Mouse (Mus musculus) heart, adult 18-20 months (tissue): ENCODE measurements at regions not wholly inside any gene's neighbourhood (a gene's known extent, or its start where the extent isn't known, plus 50 kb on each side); places are given as distances from the start of the nearest gene placed in this dataset.
A peak's percentile ranks its signal among the peaks of the same experiment; 100 is the strongest.

ENCODE experiments used
- DNase-seq, 2 experiments: peaks; one replicate each; pipeline ENCODE4 v3.0.0; 2021 to 2022; ENCODE audit warnings: mixed read lengths in 1 of 2

GRCm38 (mm10) chr11:45241671-45242070 lies 610.2 kb upstream of the Clint1 start:
- peak; percentile 18 to 45 for DNase-seq

GRCm38 (mm10) chr11:45244796-45245195 lies 607.1 kb upstream of the Clint1 start:
- DNase-seq: no peak

GRCm38 (mm10) chr11:45256019-45256418 lies 595.8 kb upstream of the Clint1 start:
- DNase-seq: no peak

- peak in 1 of 2 experiments; percentile 18 for DNase-seq
These were observed 589.7 kb upstream of the Clint1 start for GRCm38 (mm10) chr11:45262198-45262597.

GRCm38 (mm10) chr11:45264001-45264400 lies 587.9 kb upstream of the Clint1 start:
- peak; percentile 59 to 87 for DNase-seq

- peak; percentile 56 to 57 for DNase-seq
These were observed 586.5 kb upstream of the Clint1 start for GRCm38 (mm10) chr11:45265171-45265988.

GRCm38 (mm10) chr11:45265989-45266302 lies 585.9 kb upstream of the Clint1 start:
- DNase-seq: no peak

GRCm38 (mm10) chr11:45269215-45269614 lies 582.6 kb upstream of the Clint1 start:
- DNase-seq: no peak

- no peak for DNase-seq
These were observed 580.6 kb upstream of the Clint1 start for GRCm38 (mm10) chr11:45271206-45271605.

- peak; percentile 11 to 13 for DNase-seq
These were observed 577.3 kb upstream of the Clint1 start for GRCm38 (mm10) chr11:45274446-45275119.

GRCm38 (mm10) chr11:45275170-45275569 lies 576.7 kb upstream of the Clint1 start:
- peak; percentile 35 to 54 for DNase-seq

GRCm38 (mm10) chr11:45296772-45297171 lies 555.1 kb upstream of the Clint1 start:
- DNase-seq: no peak

- no peak for DNase-seq
These were observed 539.9 kb upstream of the Clint1 start for GRCm38 (mm10) chr11:45311934-45312333.

- peak in 1 of 2 experiments; percentile 1 for DNase-seq
These were observed 528.1 kb upstream of the Clint1 start for GRCm38 (mm10) chr11:45323766-45324165.

GRCm38 (mm10) chr11:45330319-45330718 lies 521.5 kb upstream of the Clint1 start:
- no peak for DNase-seq

GRCm38 (mm10) chr11:45333756-45334155 lies 518.1 kb upstream of the Clint1 start:
- no peak for DNase-seq

- DNase-seq: no peak
These were observed 502.5 kb upstream of the Clint1 start for GRCm38 (mm10) chr11:45349331-45349730.

GRCm38 (mm10) chr11:45365343-45365742 lies 486.5 kb upstream of the Clint1 start:
- DNase-seq: no peak

- no peak for DNase-seq
These were observed 462.4 kb upstream of the Clint1 start for GRCm38 (mm10) chr11:45389243-45390146.

- no peak for DNase-seq
These were observed 455.8 kb upstream of the Clint1 start for GRCm38 (mm10) chr11:45396009-45396408.

- DNase-seq: no peak
These were observed 453.7 kb upstream of the Clint1 start for GRCm38 (mm10) chr11:45398188-45398587.

- no peak for DNase-seq
These were observed 447.3 kb upstream of the Clint1 start for GRCm38 (mm10) chr11:45404377-45405029.
